Mouse (Mus musculus) ES-E14 (cell line): ENCODE results near the gene Hpn.

Experiments
- CHD2 ChIP-seq: IDR thresholded peaks from 2 replicates; pipeline ENCODE4 v1.6.1; 2014; ENCODE audit warnings: mild to moderate bottlenecking, low read depth, low read length, inconsistent platforms
- HCFC1 ChIP-seq: IDR thresholded peaks from 2 replicates; pipeline ENCODE4 v1.6.1; 2012; ENCODE audit warnings: low read length, inconsistent platforms, borderline replicate concordance; ENCODE audit not compliant: insufficient read depth
- MAFK ChIP-seq: IDR thresholded peaks from 2 replicates; pipeline ENCODE4 v1.6.1; 2014; ENCODE audit warnings: mild to moderate bottlenecking, low read depth, low read length, inconsistent platforms; ENCODE audit not compliant: insufficient read depth
- ZC3H11A ChIP-seq: IDR thresholded peaks from 2 replicates; pipeline ENCODE4 v1.6.1; 2012; ENCODE audit warnings: low read depth, mild to moderate bottlenecking, inconsistent platforms, low read length, borderline replicate concordance
- ZNF384 ChIP-seq: IDR thresholded peaks from 2 replicates; pipeline ENCODE4 v1.6.1; 2012; ENCODE audit warnings: low read depth, low read length, inconsistent platforms

DNA sequence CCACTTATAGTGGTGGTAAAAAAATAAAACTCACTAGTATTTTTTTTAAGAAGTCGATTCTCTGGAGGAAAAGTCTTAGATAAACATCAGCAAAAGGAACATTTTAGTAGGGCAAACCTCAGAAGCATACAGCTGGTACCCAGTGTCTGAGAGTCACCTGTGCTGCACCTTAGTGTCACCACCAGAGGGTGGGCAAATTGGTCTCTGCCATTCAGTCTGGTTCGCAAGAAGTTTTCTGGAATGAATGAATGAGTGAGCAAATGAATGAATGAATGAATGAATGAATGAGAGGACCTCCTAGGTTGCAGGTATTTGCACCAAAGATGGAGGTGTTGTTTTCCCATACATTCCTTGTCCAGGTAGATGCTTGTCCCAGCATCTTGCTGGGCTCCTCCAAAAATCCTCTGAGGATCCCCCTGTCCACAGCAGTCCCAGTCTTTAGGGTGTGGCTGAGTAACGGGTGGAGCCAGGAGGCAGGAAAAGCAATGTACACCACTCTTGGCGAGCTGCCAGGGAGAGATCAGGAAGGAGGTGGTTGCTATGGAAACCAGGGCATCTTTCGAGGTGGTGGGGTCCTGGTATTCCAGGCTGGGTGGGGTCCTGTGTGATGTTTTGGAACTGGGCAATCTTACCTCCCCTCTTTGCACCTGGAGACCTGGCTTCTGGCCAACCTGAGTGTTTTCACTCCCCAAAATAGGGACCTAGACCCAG lies 65.8 kb downstream of the Hpn start:
- no peak for TF ChIP-seq CHD2
- no peak for TF ChIP-seq ZNF384
- no peak for TF ChIP-seq MAFK
- TF ChIP-seq HCFC1: no peak
- TF ChIP-seq ZC3H11A: no peak
